Mouse (Mus musculus) olfactory bulb, adult 2 months (tissue): ENCODE results near the gene Megf11. TPM values are rescaled to one million over a fixed set of nuclear protein-coding genes. Genes with fewer than 3 reads are reported as not detected.

Experiments
- H3K27ac ChIP-seq: fragments of 200-500 bp; 2 replicates; pipeline ENCODE4 v1.5.1; 2012; ENCODE audit warnings: low read depth, low read length; ENCODE audit not compliant: insufficient read depth
- H3K4me1 ChIP-seq: fragments of 200-500 bp; 2 replicates; pipeline ENCODE4 v1.6.1; 2012; ENCODE audit warnings: low read length; ENCODE audit not compliant: control insufficient read depth, insufficient read depth
- H3K4me3 ChIP-seq: fragments of 200-500 bp; 2 replicates; pipeline ENCODE4 v1.5.1; 2012; ENCODE audit warnings: mild to moderate bottlenecking, low read depth, low read length, moderate library complexity; ENCODE audit not compliant: insufficient read depth
- CTCF ChIP-seq: fragments of 200-500 bp; IDR thresholded peaks from 2 replicates; pipeline ENCODE4 v1.5.1; 2012; ENCODE audit warnings: low read depth, mild to moderate bottlenecking, low read length, moderate library complexity; ENCODE audit not compliant: insufficient read depth
- POLR2A ChIP-seq: fragments of 200-500 bp; IDR thresholded peaks from 2 replicates; pipeline ENCODE4 v1.6.1; 2012; ENCODE audit warnings: mild to moderate bottlenecking, low read depth, low read length, moderate library complexity; ENCODE audit not compliant: insufficient read depth
- WGBS: fragments of 180-500 bp; shearing (Covaris S2); methylation state at CpG from one replicate; pipeline ENCODE4 v1.1.7; 2018; 5-methylcytosine and 5-hydroxymethylcytosine counted together
- polyA plus RNA-seq: library from polyadenylated mRNA; stranded (reverse); fragments of >200 nt; gene quantifications from 2 replicates; pipeline ENCODE4 v1.2.4, GENCODE M21; 2012; ENCODE audit warnings: low replicate concordance; ENCODE audit not compliant: missing spikeins, insufficient read depth, insufficient read length

Gene Megf11
- polyA plus RNA-seq, 1 experiment = not detected

- Histone ChIP-seq H3K4me1 (peaks cover 6% of the 10 kb centered on the region), H3K27ac (no peak overlapping the region), H3K4me3 (no peak overlapping the region)
- TF ChIP-seq CTCF = no peak
- no peak for TF ChIP-seq POLR2A
- WGBS = 89% methylated on average over 4 of the region's 4 CpGs
Measured at GRCm38 (mm10) chr9:64696404-64696803, 311.0 kb downstream of the Megf11 start.

- no peak for TF ChIP-seq CTCF
- no peak for TF ChIP-seq POLR2A
- H3K4me3 ChIP-seq = no peak overlapping the region
- WGBS = 72% methylated on average over 1 of the region's 1 CpGs
- H3K27ac ChIP-seq = no peak overlapping the region
- 0 out of 2 replicates have a peak, but pooled peaks cover 3% of the 10 kb centered on the region for H3K4me1 ChIP-seq
Measured at GRCm38 (mm10) chr9:64697006-64697405, 311.6 kb downstream of the Megf11 start.

GRCm38 (mm10) chr9:64697677-64698076 is 312.3 kb downstream of the Megf11 start:
- H3K4me1 ChIP-seq = 0 out of 2 replicates have a peak, but pooled peaks cover 3% of the 10 kb centered on the region
- H3K4me3 ChIP-seq = no peak overlapping the region
- TF ChIP-seq CTCF (no peak), POLR2A (no peak)
- whole genome bisulfite sequencing = 90% methylated on average over 5 of the region's 5 CpGs
- H3K27ac ChIP-seq = no peak overlapping the region

GRCm38 (mm10) chr9:64698586-64698985 is 313.2 kb downstream of the Megf11 start:
- no peak for TF ChIP-seq POLR2A
- no peak overlapping the region for H3K27ac ChIP-seq
- H3K4me3 ChIP-seq = no peak overlapping the region
- peaks cover 6% of the 10 kb centered on the region for H3K4me1 ChIP-seq
- WGBS = 91% methylated on average over 1 of the region's 1 CpGs

GRCm38 (mm10) chr9:64700451-64701311 is 315.3 kb downstream of the Megf11 start:
- Histone ChIP-seq H3K27ac (no peak overlapping the region), H3K4me3 (no peak overlapping the region), H3K4me1 (peaks cover 4% of the 10 kb centered on the region)
- WGBS = 91% methylated on average over 4 of the region's 4 CpGs
- TF ChIP-seq POLR2A (no peak), CTCF (no peak)

GRCm38 (mm10) chr9:64701651-64702050 is 316.2 kb downstream of the Megf11 start:
- TF ChIP-seq CTCF = no peak
- TF ChIP-seq POLR2A = no peak
- H3K4me1 ChIP-seq = peaks cover 4% of the 10 kb centered on the region
- WGBS = 92% methylated on average over 1 of the region's 1 CpGs
- H3K27ac ChIP-seq = no peak overlapping the region
- no peak overlapping the region for H3K4me3 ChIP-seq

- Histone ChIP-seq H3K4me1 (peaks cover 4% of the 10 kb centered on the region), H3K4me3 (no peak overlapping the region), H3K27ac (no peak overlapping the region)
- no peak for TF ChIP-seq POLR2A
- TF ChIP-seq CTCF = no peak
Measured at GRCm38 (mm10) chr9:64702391-64702790, 317.0 kb downstream of the Megf11 start.

- TF ChIP-seq CTCF = no peak
- TF ChIP-seq POLR2A = no peak
- Histone ChIP-seq H3K4me3 (no peak overlapping the region), H3K4me1 (peaks cover 4% of the 10 kb centered on the region), H3K27ac (no peak overlapping the region)
- WGBS = 73% methylated on average over 2 of the region's 2 CpGs
Measured at GRCm38 (mm10) chr9:64702937-64703336, 317.5 kb downstream of the Megf11 start.

GRCm38 (mm10) chr9:64703420-64703965 is 318.1 kb downstream of the Megf11 start:
- Histone ChIP-seq H3K4me1 (peaks cover 4% of the 10 kb centered on the region), H3K27ac (no peak overlapping the region), H3K4me3 (no peak overlapping the region)
- TF ChIP-seq POLR2A = no peak
